Mouse (Mus musculus): ENCODE measurements around the gene Plcb3.
A peak's percentile ranks its signal among the peaks of the same experiment; 100 is the strongest.
"Not testable (repeated sequence)": the region's sequence is repeated elsewhere in the genome, so short reads cannot be mapped to it uniquely, and the experiment has no call there.

Plcb3 gene

DNA sequence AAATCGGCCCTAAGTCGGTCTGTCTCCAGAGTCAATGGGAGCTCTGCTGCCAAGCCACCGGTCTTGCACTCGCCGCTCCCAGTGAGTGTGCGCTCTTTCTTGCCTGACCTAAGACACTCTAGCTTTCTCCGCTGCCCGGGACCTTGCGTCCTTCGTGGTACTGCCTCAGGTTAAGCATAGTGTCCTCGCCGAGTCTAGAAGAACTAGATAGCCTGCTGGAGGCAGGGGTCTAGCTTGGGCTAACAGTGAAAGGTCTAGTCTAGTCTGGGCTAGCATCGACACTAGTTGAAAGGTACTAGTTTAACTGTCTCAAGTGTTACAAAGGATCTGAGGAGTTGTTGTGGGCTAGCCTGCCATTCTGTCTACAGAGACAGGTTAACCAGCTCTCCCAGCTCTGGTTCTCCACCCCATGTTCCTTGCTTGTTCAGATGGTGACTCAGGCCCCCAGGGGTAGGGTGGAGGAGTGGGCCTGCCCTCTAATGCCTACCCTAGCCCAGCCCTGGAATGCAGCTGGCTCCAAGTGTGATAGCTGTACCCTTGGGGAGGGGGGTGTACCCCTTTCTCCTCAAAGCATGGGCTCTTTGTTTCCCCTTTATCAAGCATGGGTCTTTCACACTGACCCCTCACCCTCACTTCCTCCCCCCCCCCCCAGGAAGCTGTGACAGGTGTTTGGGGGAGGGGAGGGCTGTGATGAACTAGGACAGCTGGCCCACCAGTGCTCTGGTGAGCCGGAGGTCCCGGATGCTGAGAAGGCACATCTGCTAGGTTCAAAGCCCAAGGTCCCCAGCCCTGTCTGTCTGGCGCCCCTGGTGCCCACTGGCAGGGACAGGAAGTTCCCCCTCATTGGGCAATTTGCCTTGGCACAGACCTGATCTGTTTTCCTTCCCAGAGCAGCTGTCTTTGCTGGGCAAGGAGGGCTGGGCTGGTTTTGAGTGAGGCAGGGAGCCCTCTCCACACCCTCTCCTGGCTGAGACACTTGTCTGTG, at the start of gene Plcb3:
Gene Plcb3 (minus strand): TSS at position 934 of the 985 bp plus-strand sequence.
- DNase-seq (ENCODE audit: low spot score) = no peak

DNA sequence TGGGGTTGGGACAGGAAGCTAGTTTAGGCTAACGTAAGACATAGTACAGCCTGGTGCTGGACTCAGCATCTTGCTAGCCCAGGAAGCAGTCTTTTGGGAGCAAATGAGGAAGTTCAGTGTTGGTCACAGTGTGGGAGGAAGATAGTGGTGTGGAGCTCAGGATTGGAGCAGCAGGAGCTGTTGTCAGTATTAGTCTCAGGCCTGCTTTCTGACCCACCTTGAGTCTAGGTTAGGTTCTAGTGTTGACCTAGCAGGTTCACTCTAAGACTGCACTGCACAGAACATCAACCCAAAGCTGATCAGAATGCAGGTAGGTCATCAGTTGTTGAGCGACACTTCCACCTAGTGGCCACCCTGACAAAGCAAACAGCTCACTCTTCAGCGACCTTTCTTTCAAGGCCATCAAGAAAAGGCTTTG, 44.0 kb upstream of the Plcb3 start:
- DNase-seq (ENCODE audit: low spot score) = peak; percentile 49

DNA sequence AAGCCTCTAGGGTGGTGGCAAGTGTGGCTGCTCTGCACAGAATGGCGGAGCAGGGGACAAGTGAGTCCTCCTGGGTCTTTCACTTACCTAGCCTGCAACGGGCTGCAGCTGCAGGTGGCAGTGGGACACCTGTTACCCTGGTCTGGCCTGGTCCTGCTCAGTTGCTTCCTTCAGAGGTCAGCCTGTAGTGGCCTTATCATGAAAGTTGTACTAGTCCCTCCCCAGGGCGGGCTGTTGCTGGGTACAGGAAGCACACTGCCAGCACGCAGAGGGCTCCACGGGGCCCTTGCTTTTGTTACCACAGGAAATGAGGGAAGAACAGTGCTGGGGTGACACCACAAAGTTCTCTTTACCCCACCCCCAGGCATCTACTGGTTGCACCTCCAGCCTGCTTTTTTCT, 42.9 kb upstream of the Plcb3 start, which contains the start of gene Fermt3:
Gene Fermt3 (minus strand): TSS at position 279 of the 400 bp plus-strand sequence.
- DNase-seq (ENCODE audit: low spot score) = peak; percentile 64

GRCm38 (mm10) chr19:7018546-7018945, 42.3 kb upstream of the Plcb3 start:
- DNase-seq (ENCODE audit: low spot score) = no peak

GRCm38 (mm10) chr19:7017541-7018457, 41.5 kb upstream of the Plcb3 start:
- peak; percentile 65 for DNase-seq (ENCODE audit: low spot score)

- DNase-seq (ENCODE audit: low spot score) = no peak
Measured at GRCm38 (mm10) chr19:7014481-7015135, 38.3 kb upstream of the Plcb3 start.

- DNase-seq (ENCODE audit: low spot score) = no peak
Measured at GRCm38 (mm10) chr19:7013984-7014383, 37.7 kb upstream of the Plcb3 start.

GRCm38 (mm10) chr19:7012426-7012825, 36.2 kb upstream of the Plcb3 start:
- no peak for DNase-seq (ENCODE audit: low spot score)

DNA sequence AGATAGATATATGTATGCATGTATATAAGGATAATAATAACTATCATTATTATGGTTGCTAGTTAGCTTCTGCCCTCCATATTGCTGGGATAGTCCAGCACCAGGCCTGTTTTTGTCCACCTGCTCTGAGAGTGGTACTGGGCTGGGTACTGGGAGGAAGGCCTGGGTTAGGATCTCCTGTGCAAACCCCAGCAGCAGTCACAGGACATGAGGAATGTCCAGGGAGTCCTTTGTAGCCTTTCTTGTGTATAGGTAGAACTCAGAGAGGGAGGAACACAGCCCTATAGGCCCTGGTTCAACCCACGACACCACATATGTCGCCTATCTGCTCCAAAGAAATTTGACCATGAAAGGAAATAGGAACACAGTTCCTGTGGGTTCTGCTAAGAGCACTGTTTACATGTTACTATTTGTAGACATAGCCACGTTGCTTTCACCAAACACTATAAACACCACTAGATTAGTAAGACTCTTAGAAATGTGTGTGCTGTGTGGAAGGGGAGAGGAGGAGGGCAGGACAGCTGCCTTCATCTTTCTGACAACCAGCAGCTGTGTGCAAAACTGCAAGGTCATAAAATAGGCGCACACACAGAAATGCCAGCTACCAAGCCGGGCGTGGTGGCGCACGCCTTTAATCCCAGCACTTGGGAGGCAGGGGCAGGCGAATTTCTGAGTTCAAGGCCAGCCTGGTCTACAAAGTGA, 30.8 kb upstream of the Plcb3 start:
- no peak for DNase-seq (ENCODE audit: low spot score)

- DNase-seq (ENCODE audit: low spot score) = no peak
Measured at GRCm38 (mm10) chr19:6999360-7000063, 23.2 kb upstream of the Plcb3 start.

- no peak for DNase-seq (ENCODE audit: low spot score)
Measured at GRCm38 (mm10) chr19:6997721-6998290, 21.5 kb upstream of the Plcb3 start.

- peak; percentile 71 for DNase-seq (ENCODE audit: low spot score)
Measured at GRCm38 (mm10) chr19:6996006-6996405, 19.7 kb upstream of the Plcb3 start, which contains the start of the genes Nudt22 and Trpt1. Nudt22 (minus strand) TSS chr19:6996117. Trpt1 (plus strand) TSS chr19:6996131.

DNA sequence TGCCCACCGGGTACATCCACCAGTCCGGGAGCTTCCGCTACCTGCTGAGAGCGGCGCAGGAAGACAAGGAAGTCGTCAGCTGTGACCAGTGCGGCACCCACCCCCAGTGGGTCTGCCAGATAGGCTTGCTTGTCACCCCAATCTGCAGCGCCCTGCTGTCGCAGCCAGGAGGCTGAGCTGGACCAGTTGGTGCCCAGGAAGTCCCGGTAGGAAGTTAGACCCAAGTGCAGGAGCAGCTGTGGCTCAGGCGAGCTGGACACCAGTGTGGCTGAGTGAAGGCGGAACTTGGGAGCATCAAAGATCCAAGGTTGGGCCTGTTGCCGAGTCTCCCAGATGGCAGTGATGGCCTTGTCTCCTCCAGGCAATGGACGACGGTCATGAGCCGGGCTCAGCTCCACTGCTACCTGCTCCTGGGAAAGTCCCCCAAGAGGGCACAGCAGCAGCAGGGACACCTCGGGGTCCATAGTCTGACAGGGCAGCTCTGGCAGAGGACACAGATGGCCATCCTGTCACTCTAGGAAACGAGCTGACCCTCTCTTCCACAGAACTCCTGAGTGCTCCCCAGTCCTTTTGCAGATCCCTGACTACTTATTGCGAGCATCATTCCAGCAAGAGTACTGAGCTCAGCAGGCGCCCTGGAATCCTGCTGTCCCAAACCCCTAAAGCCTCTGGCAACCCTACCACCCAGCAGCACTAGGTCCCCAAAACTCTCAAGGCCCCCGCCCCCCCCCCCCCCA, 19.2 kb upstream of the Plcb3 start:
- DNase-seq (ENCODE audit: low spot score) = peak; percentile 25

DNA sequence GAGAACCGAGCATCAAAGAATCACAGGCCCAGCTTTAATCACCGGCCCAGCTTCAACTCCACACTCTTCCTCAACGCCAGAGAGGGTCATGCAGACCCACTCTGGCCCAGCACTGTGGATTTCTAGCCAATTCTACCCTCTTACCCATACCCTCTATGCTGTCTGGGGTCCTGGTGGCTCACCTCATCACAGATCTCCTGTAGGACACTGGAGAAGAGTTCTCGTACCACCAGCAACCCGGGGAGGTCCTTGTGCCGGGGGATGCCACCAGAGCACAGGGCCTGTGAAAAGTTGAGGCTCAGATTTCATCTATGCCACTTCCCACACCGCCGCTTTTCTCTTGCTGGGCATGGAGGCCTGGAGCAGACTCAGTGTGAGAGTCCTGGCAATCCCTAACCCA, 18.2 kb upstream of the Plcb3 start:
- no peak for DNase-seq (ENCODE audit: low spot score)

- DNase-seq (ENCODE audit: low spot score) = no peak
Measured at GRCm38 (mm10) chr19:6994002-6994401, 17.7 kb upstream of the Plcb3 start.

DNA sequence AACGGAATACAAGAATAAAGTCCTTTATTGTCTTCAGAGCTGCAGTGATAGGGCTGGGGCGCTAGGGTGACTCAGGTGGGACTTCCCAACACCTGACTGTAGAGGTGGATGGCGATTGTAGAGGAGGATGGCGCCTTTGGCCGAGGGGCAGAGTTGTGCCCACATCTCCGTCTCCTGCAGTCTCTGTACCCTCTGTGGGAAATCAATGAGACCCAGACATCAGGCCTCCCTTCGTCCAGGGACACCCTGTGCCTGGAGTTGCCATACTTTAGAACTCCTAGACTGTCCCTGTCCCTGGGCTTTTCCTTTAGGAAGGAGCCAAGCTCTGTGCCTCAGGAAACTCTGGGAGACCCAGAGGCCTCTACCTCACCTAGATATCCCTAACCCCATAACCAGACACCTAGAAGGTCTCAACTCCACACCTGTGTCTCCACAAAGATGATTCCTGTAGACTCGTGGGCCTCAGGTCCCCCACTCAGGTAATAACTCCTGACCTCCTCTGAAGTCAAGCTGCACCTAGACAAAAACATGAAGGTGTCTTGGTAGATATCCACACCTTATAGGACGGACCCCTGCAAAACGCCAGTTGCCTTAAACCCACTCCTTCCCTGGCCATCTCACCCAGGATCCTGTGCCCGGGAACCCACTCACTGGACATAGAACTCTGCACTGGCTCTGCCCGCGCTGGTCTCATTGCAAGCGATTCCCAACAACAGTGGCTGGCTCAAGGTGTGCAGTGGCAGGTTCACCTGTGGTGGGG, 16.9 kb upstream of the Plcb3 start:
- no peak for DNase-seq (ENCODE audit: low spot score)

DNA sequence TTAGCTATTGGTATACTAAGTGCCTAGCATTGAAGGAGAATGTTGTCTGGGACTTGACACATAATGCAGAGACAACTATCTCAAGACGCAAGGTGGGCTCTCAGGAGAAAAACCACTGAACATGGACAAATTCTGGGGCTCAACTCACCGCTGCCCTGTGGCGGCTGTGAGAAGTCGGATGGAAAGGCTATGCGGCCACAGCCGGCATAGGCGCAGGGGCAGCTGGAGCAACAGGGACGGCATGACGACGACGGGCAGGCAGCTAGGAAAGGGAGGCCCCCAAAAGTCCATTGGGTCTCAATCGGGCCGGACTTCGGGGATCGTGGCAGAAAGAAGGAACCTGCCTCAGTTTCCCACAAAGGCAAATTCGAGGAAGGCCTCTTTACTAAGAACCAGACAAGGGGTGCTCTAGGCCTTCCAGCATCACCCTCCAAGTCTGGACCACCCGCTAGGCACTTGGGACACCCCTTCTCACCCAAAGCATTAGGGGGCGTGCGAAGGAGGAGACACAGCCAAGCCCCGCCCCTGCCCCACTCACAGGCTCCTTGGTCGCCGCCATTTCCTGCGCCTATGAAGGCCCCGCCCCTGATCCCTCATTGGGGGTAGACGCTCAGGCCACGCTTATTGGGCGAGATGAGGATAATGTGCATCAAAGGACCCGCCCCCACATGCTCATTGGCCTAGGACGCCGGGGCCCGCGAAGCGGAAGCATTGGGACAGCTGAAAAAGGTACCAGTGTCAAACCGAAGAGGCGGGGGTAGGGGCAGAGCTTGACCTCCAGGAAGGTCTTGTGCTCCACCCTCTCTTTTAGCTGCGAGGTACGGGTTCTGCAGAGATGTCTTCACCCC, 16.0 kb upstream of the Plcb3 start, which contains the start of gene Dnajc4:
Gene Dnajc4 (minus strand): TSS at position 562 of the 848 bp plus-strand sequence.
- peak; percentile 92 for DNase-seq (ENCODE audit: low spot score)

- not testable (repeated sequence) for DNase-seq (ENCODE audit: low spot score)
Measured at GRCm38 (mm10) chr19:6991166-6991565, 14.9 kb upstream of the Plcb3 start.
